Mouse (Mus musculus): ENCODE data around the gene Hmces.
"Not testable (repeated sequence)": the region's sequence is repeated elsewhere in the genome, so short reads cannot be mapped to it uniquely, and the experiment has no call there.

Gene Hmces

DNA sequence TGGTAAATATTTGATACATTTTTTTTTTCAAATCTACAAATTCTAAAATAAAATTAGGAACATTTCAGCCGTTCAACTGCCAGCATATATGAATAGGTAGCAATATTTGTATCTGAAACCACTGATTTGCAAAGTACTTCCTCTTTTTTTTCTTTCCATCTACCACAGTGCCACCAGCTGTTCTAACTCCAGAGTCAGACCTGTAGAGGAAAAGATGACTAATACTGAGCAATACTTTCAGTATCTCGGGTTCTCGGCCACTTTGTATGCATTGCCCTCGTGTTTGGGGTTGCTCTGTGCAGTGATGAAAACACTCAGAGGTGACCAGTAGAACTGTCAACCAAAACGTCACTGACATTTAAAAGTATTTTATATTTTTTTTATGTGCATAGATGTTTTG is 2.2 kb downstream of the Hmces start:
- no peak for DNase-seq

DNA sequence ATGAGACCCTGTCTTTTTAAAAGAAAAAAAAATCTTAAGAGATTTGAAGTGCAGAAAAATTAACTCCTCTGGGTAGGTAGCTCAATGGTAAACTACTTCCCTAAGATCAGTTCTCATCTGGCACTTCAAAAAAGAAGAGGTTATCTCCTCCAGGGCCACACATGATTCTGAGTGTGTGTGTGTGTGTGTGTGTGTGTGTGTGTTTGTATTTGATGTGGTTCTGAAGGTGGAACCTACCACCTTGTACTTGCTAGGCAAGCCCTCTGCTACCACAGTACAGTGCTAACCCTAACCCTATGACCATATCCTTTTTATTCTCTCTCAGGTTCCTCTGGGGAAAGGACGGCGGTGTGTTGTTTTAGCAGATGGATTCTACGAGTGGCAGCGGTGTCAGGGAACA is 7.5 kb downstream of the Hmces start:
- DNase-seq: no peak

DNA sequence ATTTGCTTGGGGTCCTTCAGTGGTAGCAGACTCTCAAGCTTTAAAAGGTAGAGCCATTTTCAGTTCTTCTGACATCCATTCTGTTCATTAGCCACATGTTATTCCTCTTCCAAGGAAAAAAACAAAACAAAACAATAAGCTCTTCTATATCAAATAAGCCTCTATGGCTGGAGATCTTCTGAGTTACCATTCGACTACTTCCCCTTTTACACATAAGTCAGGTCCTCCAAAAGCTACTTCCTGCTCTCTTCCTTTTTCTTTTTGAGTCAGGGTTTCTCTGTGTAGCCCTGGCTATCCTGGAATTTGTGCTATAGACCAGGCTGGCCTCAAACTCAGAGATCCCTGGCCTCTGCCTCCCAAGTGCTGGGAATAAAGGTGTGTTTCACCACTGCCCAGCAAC is 9.9 kb downstream of the Hmces start:
- no peak for DNase-seq

- no peak for DNase-seq
These were observed 21.3 kb downstream of the Hmces start for GRCm38 (mm10) chr6:87935037-87935436.

DNA sequence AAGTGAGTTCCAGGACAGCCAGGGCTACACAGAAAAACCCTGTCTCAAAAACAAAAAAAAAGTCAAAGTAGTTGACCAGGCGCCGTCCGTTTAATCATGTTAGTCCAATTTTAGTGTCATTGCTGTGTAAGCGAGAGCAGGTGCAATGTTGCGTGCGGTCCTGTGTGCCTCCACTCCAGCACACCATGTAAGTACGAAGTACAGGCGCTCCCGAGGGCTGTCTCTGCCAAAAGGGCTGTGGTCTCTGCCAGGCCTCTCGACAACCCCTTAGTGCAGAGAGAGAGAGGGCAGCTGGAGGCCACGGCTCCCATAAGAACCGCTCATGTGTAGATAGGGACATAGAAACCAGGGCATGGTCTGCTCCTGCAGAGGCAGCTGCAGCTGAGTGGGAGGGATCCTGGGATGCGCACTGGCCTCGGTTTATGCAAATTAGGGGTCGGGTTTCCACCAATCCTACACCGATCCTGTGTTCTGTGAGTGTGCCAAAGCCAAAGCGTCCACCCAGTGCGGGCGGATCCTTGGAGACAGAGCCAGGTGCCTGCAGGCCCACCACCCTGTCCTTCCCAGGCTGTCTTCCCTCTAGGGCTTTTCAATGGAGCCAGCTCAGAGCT is 23.5 kb downstream of the Hmces start:
- peak; percentile 27 to 62 for DNase-seq

- no peak for DNase-seq
These were observed 25.2 kb downstream of the Hmces start for GRCm38 (mm10) chr6:87938941-87939340.

DNA sequence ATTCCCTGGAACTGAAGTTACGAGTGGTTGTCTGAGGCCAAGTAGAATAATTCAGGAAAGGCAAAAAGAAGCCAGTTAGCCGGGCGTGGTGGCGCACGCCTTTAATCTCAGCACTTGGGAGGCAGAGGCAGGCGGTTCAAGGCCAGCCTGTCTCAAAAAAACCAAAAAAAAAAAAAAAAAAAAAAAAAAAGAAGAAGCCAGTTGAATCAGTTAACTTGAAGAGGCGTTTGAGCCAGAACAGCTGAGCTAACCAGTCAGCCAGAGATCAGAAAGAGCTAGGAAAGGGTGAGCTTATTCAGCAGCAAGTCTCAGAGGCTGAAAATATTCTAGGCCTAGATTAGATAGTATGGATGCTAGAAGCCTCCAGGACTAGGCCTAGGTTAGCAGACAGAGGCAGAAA is 28.4 kb downstream of the Hmces start:
- DNase-seq: no peak

GRCm38 (mm10) chr6:87962457-87962856 is 48.7 kb downstream of the Hmces start:
- not testable (repeated sequence) for DNase-seq

DNA sequence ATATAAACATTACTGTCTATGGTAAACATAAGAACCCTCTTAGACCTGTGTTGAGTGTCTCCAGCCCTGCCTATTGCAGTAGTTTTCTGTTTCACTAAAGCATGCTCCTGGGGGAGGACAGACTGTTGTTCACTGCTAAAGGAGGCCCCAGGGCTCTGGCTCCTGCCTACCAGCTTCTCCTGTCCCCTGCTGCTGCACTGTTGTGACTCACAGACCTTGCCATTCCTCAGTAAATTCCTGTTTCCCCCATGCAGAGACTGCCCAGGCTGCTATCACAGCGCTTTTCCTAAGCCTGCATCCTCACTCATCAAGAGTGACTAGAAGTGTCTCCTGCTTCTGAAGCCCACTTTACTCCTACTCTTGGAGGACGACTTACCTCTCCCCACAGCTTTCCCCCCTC is 56.3 kb downstream of the Hmces start:
- peak in 1 of 2 experiments; percentile 11 for DNase-seq

DNA sequence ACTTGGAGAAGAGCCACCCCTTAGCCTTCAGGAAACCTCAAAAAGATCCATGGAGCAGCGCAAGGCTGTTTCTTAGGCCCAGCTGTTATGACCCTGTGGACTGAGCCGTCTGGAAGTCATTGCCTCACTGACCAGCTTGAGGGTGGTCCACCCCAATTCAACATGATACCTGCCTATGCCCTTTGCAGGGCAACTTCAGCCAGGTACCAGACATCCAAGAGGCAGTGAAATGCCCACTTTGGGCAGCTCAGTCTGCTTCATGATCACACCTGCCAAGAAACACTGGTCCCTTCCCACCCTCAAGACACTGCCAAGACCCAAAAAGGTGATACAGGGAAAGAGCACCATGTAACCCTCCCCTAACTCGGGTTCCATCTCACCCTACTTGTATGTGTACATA is 66.0 kb downstream of the Hmces start:
- DNase-seq: peak in 1 of 2 experiments; percentile 14

- DNase-seq: peak; percentile 85 to 92
These were observed 66.8 kb downstream of the Hmces start for GRCm38 (mm10) chr6:87980374-87981029.

GRCm38 (mm10) chr6:87981030-87981485 is 67.3 kb downstream of the Hmces start:
- peak in 1 of 2 experiments; percentile 41 for DNase-seq

DNA sequence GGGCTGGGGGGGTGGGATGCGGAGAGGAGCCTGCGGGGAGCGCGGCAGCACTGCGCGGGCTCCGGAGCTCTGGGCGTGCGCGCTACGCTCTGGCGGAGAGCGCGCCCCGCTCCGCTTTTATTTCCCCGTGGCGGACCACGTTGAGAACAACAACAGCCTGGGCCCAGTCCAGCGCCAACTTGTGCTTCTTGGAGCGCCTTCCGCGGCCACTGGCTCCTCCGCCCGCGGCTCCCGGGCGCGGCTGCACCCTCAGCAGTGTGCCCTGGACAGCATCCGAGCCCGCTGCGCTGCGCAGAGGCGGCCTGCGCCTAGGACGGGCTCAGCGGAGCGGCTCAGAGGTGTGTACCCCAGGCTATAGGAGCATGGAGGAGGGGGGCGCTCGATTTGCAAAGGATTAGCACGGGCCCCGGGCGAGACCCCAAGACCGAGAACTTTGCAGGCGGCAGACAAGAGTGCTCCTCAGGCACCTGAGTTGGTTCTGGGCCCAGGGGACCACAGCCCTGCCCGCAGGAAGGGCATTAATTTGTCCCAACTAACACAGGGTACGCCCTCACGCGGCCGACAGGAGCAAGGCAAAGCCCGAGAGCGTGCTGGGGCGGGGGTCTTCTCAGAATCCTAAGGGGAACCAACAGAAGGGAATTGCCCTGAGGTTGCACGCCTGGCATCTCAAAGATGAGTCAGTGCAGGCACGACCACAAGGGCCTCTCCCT is 68.0 kb downstream of the Hmces start, which contains the start of gene H1fx:
TSS of gene H1fx (minus strand) at position 91 of the 710 bp plus-strand sequence.
- DNase-seq: peak; percentile 83 to 86

DNA sequence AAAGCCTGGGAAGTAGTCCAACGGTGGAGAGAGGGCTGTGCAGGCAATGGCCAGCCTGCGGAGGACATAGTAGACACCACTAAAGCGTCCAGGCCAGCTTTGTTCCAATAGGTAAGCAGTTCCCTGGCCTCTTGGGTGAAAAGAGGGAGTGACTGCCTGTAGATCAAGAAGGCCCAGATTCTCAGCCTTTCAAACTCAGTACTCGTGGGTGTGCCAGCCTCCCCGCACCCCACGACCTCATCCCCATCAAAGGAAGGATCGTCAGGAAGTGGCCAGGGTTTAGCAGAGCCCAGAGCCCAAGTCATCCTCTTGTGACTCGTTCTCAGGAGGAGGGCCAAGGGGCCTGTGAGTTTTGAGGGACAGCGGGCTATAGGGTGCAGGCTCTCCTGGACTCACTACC is 68.8 kb downstream of the Hmces start:
- DNase-seq: no peak
